Mouse (Mus musculus): ENCODE data around the gene Prr30.

GRCm38 (mm10) chr14:101172258-101172657, 27.9 kb downstream of the Prr30 start:
- TF ChIP-seq CTCF (conservative IDR thresholded peaks at IDR 0.05; ENCODE audit: insufficient read depth, insufficient read length, low read depth, low read length) = no peak
- TF ChIP-seq POLR2A (IDR thresholded peaks at IDR 0.05; ENCODE audit: low read depth, low read length) = no peak
